Mouse (Mus musculus): ENCODE data around the gene Ssr1. TPM values are rescaled to one million over a fixed set of nuclear protein-coding genes. Genes with fewer than 3 reads are reported as not detected.
A peak's percentile ranks its signal among the peaks of the same experiment; 100 is the strongest.

The Ssr1 gene
- polyA plus RNA-seq, 1 experiment from 2014 or later = 126 TPM

- DNase-seq (ENCODE audit: low spot score) (no peak), ATAC-seq (ENCODE audit: insufficient number of reproducible peaks, low FRiP score, low TSS enrichment, low read depth) (no peak)
- Histone ChIP-seq H3K9ac (ENCODE audit: low read length) (no peak overlapping the region), H3K36me3 (ENCODE audit: control insufficient read depth, insufficient read depth, low read length) (peaks cover 12% of the 10 kb centered on the region; the same call in 1 of the 2 replicates), H3K4me3 (ENCODE audit: low read depth, low read length) (no peak overlapping the region), H3K27me3 (ENCODE audit: control insufficient read depth, insufficient read depth, low read length) (no peaks in the 10 kb centered on the region), H3K4me1 (ENCODE audit: control insufficient read depth, insufficient read depth, low read length) (no peaks in the 10 kb centered on the region), H3K9me3 (ENCODE audit: control insufficient read depth, low read length) (no peaks in the 10 kb centered on the region), H3K27ac (replicated peaks; ENCODE audit: low read depth, low read length) (no peak overlapping the region), H3K4me2 (ENCODE audit: low read depth, severe bottlenecking) (no peak overlapping the region)
- WGBS = 86% methylated on average over 6 of the region's 6 CpGs
These were observed 41.0 kb downstream of the Ssr1 start for GRCm38 (mm10) chr13:37952981-37953380.

GRCm38 (mm10) chr13:37946734-37947133 is 47.3 kb downstream of the Ssr1 start:
- Histone ChIP-seq H3K36me3 (ENCODE audit: control insufficient read depth, insufficient read depth, low read length) (peaks cover 10% of the 10 kb centered on the region; the same call in 1 of the 2 replicates), H3K4me1 (ENCODE audit: control insufficient read depth, insufficient read depth, low read length) (no peaks in the 10 kb centered on the region)
- WGBS = 18% methylated on average over 6 of the region's 6 CpGs

GRCm38 (mm10) chr13:37945392-37945791 is 48.6 kb downstream of the Ssr1 start:
- H3K4me3 ChIP-seq (ENCODE audit: low read depth, low read length) = no peak overlapping the region
- H3K4me2 ChIP-seq (ENCODE audit: low read depth, severe bottlenecking) = no peak overlapping the region
- no peak for DNase-seq (ENCODE audit: low spot score)
- peaks cover 10% of the 10 kb centered on the region; the same call in 1 of the 2 replicates for H3K36me3 ChIP-seq (ENCODE audit: control insufficient read depth, insufficient read depth, low read length)
- H3K27me3 ChIP-seq (ENCODE audit: control insufficient read depth, insufficient read depth, low read length) = no peaks in the 10 kb centered on the region
- no peaks in the 10 kb centered on the region for H3K9me3 ChIP-seq (ENCODE audit: control insufficient read depth, low read length)
- H3K4me1 ChIP-seq (ENCODE audit: control insufficient read depth, insufficient read depth, low read length) = no peaks in the 10 kb centered on the region
- no peak overlapping the region for H3K27ac ChIP-seq (replicated peaks; ENCODE audit: low read depth, low read length)
- no peak for ATAC-seq (ENCODE audit: insufficient number of reproducible peaks, low FRiP score, low TSS enrichment, low read depth)
- H3K9ac ChIP-seq (ENCODE audit: low read length) = no peak overlapping the region
- WGBS = 81% methylated on average over 8 of the region's 8 CpGs

More at GRCm38 (mm10) chr13:37946734-37947133, 47.3 kb downstream of the Ssr1 start:
- no peak for ATAC-seq (ENCODE audit: insufficient number of reproducible peaks, low FRiP score, low TSS enrichment, low read depth)
- no peak overlapping the region for H3K4me3 ChIP-seq (ENCODE audit: low read depth, low read length)
- H3K4me2 ChIP-seq (ENCODE audit: low read depth, severe bottlenecking) = no peak overlapping the region
- no peak overlapping the region for H3K9ac ChIP-seq (ENCODE audit: low read length)
- DNase-seq (ENCODE audit: low spot score) = peak; percentile 93
- no peak overlapping the region for H3K27ac ChIP-seq (replicated peaks; ENCODE audit: low read depth, low read length)
- H3K27me3 ChIP-seq (ENCODE audit: control insufficient read depth, insufficient read depth, low read length) = no peaks in the 10 kb centered on the region
- no peaks in the 10 kb centered on the region for H3K9me3 ChIP-seq (ENCODE audit: control insufficient read depth, low read length)

- Histone ChIP-seq H3K4me2 (ENCODE audit: low read depth, severe bottlenecking) (no peak overlapping the region), H3K4me3 (ENCODE audit: low read depth, low read length) (no peak overlapping the region), H3K36me3 (ENCODE audit: control insufficient read depth, insufficient read depth, low read length) (peaks cover 8% of the 10 kb centered on the region; the same call in 1 of the 2 replicates), H3K9ac (ENCODE audit: low read length) (no peak overlapping the region), H3K9me3 (ENCODE audit: control insufficient read depth, low read length) (no peaks in the 10 kb centered on the region), H3K27me3 (ENCODE audit: control insufficient read depth, insufficient read depth, low read length) (no peaks in the 10 kb centered on the region), H3K27ac (replicated peaks; ENCODE audit: low read depth, low read length) (no peak overlapping the region), H3K4me1 (ENCODE audit: control insufficient read depth, insufficient read depth, low read length) (no peaks in the 10 kb centered on the region)
- WGBS = 89% methylated on average over 1 of the region's 1 CpGs
- DNase-seq (ENCODE audit: low spot score) (peak; percentile 39), ATAC-seq (ENCODE audit: insufficient number of reproducible peaks, low FRiP score, low TSS enrichment, low read depth) (no peak)
These were observed 49.7 kb downstream of the Ssr1 start for GRCm38 (mm10) chr13:37944306-37944705.

- peaks cover 4% of the 10 kb centered on the region; the same call in 1 of the 2 replicates for H3K36me3 ChIP-seq (ENCODE audit: control insufficient read depth, insufficient read depth, low read length)
- 76% methylated on average over 3 of the region's 3 CpGs for WGBS
- H3K4me1 ChIP-seq (ENCODE audit: control insufficient read depth, insufficient read depth, low read length) = no peaks in the 10 kb centered on the region
- no peaks in the 10 kb centered on the region for H3K9me3 ChIP-seq (ENCODE audit: control insufficient read depth, low read length)
- H3K9ac ChIP-seq (ENCODE audit: low read length) = no peak overlapping the region
- H3K4me3 ChIP-seq (ENCODE audit: low read depth, low read length) = no peak overlapping the region
- ATAC-seq (ENCODE audit: insufficient number of reproducible peaks, low FRiP score, low TSS enrichment, low read depth) (no peak), DNase-seq (ENCODE audit: low spot score) (no peak)
- no peaks in the 10 kb centered on the region for H3K27me3 ChIP-seq (ENCODE audit: control insufficient read depth, insufficient read depth, low read length)
- H3K27ac ChIP-seq (replicated peaks; ENCODE audit: low read depth, low read length) = no peak overlapping the region
- H3K4me2 ChIP-seq (ENCODE audit: low read depth, severe bottlenecking) = no peak overlapping the region
These were observed 50.6 kb downstream of the Ssr1 start for GRCm38 (mm10) chr13:37943466-37943865.

- Histone ChIP-seq H3K27me3 (ENCODE audit: control insufficient read depth, insufficient read depth, low read length) (no peaks in the 10 kb centered on the region), H3K4me1 (ENCODE audit: control insufficient read depth, insufficient read depth, low read length) (no peaks in the 10 kb centered on the region), H3K9me3 (ENCODE audit: control insufficient read depth, low read length) (no peaks in the 10 kb centered on the region), H3K9ac (ENCODE audit: low read length) (no peak overlapping the region), H3K4me2 (ENCODE audit: low read depth, severe bottlenecking) (no peak overlapping the region), H3K4me3 (ENCODE audit: low read depth, low read length) (no peak overlapping the region), H3K27ac (replicated peaks; ENCODE audit: low read depth, low read length) (no peak overlapping the region), H3K36me3 (ENCODE audit: control insufficient read depth, insufficient read depth, low read length) (no peaks in the 10 kb centered on the region; the same call in 1 of the 2 replicates)
- ATAC-seq (ENCODE audit: insufficient number of reproducible peaks, low FRiP score, low TSS enrichment, low read depth) = no peak
- no peak for DNase-seq (ENCODE audit: low spot score)
- WGBS = 66% methylated on average over 4 of the region's 4 CpGs
These were observed 51.1 kb downstream of the Ssr1 start for GRCm38 (mm10) chr13:37942887-37943331.

- 77% methylated on average over 17 of the region's 17 CpGs for WGBS
- no peak overlapping the region for H3K9ac ChIP-seq (ENCODE audit: low read length)
- ATAC-seq (ENCODE audit: insufficient number of reproducible peaks, low FRiP score, low TSS enrichment, low read depth) = no peak
These were observed 51.8 kb downstream of the Ssr1 start for GRCm38 (mm10) chr13:37941950-37942886.

GRCm38 (mm10) chr13:37941138-37941645 is 52.8 kb downstream of the Ssr1 start:
- H3K27me3 ChIP-seq (ENCODE audit: control insufficient read depth, insufficient read depth, low read length) = no peaks in the 10 kb centered on the region
- H3K4me3 ChIP-seq (ENCODE audit: low read depth, low read length) = no peak overlapping the region
- DNase-seq (ENCODE audit: low spot score) (no peak), ATAC-seq (ENCODE audit: insufficient number of reproducible peaks, low FRiP score, low TSS enrichment, low read depth) (no peak)
- H3K4me1 ChIP-seq (ENCODE audit: control insufficient read depth, insufficient read depth, low read length) = no peaks in the 10 kb centered on the region
- no peaks in the 10 kb centered on the region for H3K9me3 ChIP-seq (ENCODE audit: control insufficient read depth, low read length)
- no peak overlapping the region for H3K27ac ChIP-seq (replicated peaks; ENCODE audit: low read depth, low read length)
- no peak overlapping the region for H3K9ac ChIP-seq (ENCODE audit: low read length)
- WGBS = 83% methylated on average over 5 of the region's 5 CpGs
- H3K36me3 ChIP-seq (ENCODE audit: control insufficient read depth, insufficient read depth, low read length) = no peaks in the 10 kb centered on the region; the same call in 1 of the 2 replicates
- H3K4me2 ChIP-seq (ENCODE audit: low read depth, severe bottlenecking) = no peak overlapping the region

More at GRCm38 (mm10) chr13:37941950-37942886, 51.8 kb downstream of the Ssr1 start:
- Histone ChIP-seq H3K9me3 (ENCODE audit: control insufficient read depth, low read length) (no peaks in the 10 kb centered on the region), H3K27me3 (ENCODE audit: control insufficient read depth, insufficient read depth, low read length) (no peaks in the 10 kb centered on the region), H3K36me3 (ENCODE audit: control insufficient read depth, insufficient read depth, low read length) (no peaks in the 10 kb centered on the region; the same call in 1 of the 2 replicates), H3K4me1 (ENCODE audit: control insufficient read depth, insufficient read depth, low read length) (no peaks in the 10 kb centered on the region), H3K4me2 (ENCODE audit: low read depth, severe bottlenecking) (no peak overlapping the region), H3K4me3 (ENCODE audit: low read depth, low read length) (no peak overlapping the region), H3K27ac (replicated peaks; ENCODE audit: low read depth, low read length) (no peak overlapping the region)
- DNase-seq (ENCODE audit: low spot score) = no peak

All from limb, embryonic 11.5 days (tissue).